Mouse (Mus musculus): ENCODE measurements around the gene Vgf.

Gene Vgf

GRCm38 (mm10) chr5:137068711-137069110 is 42.5 kb downstream of the Vgf start:
- CTCF ChIA-PET = no interaction called here

GRCm38 (mm10) chr5:137070881-137071605 is 44.9 kb downstream of the Vgf start:
- CTCF ChIA-PET = no interaction called here

- CTCF ChIA-PET = no interaction called here
Observed at GRCm38 (mm10) chr5:137072079-137072960, 46.1 kb downstream of the Vgf start, which contains the start of gene Serpine1. Serpine1 (minus strand) TSS chr5:137072268.

GRCm38 (mm10) chr5:137073141-137073540 is 46.9 kb downstream of the Vgf start:
- CTCF ChIA-PET = no interaction called here

- CTCF ChIA-PET = no interaction called here
Observed at GRCm38 (mm10) chr5:137074191-137074651, 48.0 kb downstream of the Vgf start.

- CTCF ChIA-PET = no interaction called here
Observed at GRCm38 (mm10) chr5:137075726-137076125, 49.5 kb downstream of the Vgf start.

- CTCF ChIA-PET = interaction anchor here (0.6 kb wide), 1 partner anchor 35 kb away, joined by 7 read pairs; no protein-coding TSS in a partner anchor
Observed at GRCm38 (mm10) chr5:137076191-137076930, 50.2 kb downstream of the Vgf start.

- CTCF ChIA-PET = no interaction called here
Observed at GRCm38 (mm10) chr5:137077187-137077586, 51.0 kb downstream of the Vgf start.

- CTCF ChIA-PET = no interaction called here
Observed at GRCm38 (mm10) chr5:137078041-137078440, 51.8 kb downstream of the Vgf start.

- CTCF ChIA-PET = no interaction called here
Observed at GRCm38 (mm10) chr5:137078616-137079015, 52.4 kb downstream of the Vgf start.

GRCm38 (mm10) chr5:137079849-137080248 is 53.7 kb downstream of the Vgf start:
- CTCF ChIA-PET = no interaction called here
